Mouse (Mus musculus): ENCODE data around the gene Xpr1. TPM values are rescaled to one million over a fixed set of nuclear protein-coding genes. Genes with fewer than 3 reads are reported as not detected.

Gene Xpr1
- 10 to 100 TPM; 91.4 to 93.4 TPM for total RNA-seq (2021)
- long read RNA-seq, experiment 1, partial matches to known transcripts = 0 of 14 reads
- long read RNA-seq, experiment 1, other reads (novel, unspliced or antisense) = 14 of 14 reads
- long read RNA-seq, experiment 2, partial matches to known transcripts = 0 of 7 reads
- long read RNA-seq, experiment 2, other reads (novel, unspliced or antisense) = 7 of 7 reads

DNA sequence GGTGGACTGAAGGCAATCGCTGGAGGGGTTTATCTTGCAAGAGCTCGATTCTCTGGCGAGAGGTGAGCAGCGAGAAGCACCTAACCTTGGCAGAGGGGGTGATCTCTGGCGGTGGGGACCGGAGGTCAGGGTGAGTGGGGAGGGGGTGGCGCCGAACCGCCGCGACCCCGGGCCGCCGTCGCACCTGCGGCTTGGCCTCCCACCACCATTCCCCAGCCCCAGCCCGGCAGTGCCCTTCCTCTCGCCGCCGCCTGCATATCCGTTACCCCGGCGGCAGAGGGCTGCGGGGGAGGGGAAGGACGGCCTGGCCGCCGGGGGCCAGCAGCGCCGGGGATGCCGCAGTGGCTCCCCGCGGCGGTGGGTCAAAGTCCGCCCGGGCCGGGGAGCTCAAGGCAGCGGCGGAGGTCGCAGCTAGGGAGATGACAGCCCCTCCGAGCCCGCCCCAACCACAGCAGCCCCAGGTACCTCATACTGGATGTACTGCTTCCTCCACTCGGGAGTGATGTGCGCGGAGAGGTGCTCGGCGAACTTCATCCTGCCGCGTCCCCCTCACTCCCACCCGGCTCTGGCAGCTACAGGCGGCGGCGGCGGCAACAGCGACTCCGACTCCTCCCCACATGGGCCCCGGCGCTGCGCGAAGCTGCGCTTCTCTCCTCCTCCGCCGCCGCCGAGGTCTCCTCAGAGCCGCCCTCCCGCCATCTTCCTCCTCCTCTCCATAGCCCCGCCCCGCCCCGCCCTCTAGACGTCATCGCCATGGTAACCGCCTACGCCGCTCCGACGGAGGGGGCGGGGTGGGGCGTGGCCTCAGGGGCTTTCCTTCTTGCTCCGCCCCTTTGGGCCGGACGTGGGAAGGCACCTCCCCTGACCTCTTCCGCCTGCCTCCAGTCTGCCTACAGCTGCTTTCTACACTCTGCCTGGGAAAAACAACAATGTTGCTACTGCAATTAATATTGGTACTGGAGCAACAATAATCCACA lies at the start of gene Xpr1:
Gene Xpr1, minus strand, starts transcription at position 715 of the 977 bp plus-strand sequence.
- intact Hi-C loops (cut with DNase I) = loop anchor here (5.0 to 10.0 kb wide), 2 partner anchors 118 to 125 kb away; no protein-coding TSS in a partner anchor
- peak; percentile 94 to 96 for DNase-seq (ENCODE audit: low spot score in 2 of 2)

GRCm38 (mm10) chr1:155463442-155463841 lies 46.2 kb upstream of the Xpr1 start:
- intact Hi-C loops (cut with DNase I) = no loop called here
- no peak for DNase-seq (ENCODE audit: low spot score in 2 of 2)

GRCm38 (mm10) chr1:155462582-155462981 lies 45.4 kb upstream of the Xpr1 start:
- DNase-seq (ENCODE audit: low spot score in 2 of 2) = no peak
- intact Hi-C loops (cut with DNase I) = no loop called here

- intact Hi-C loops (cut with DNase I) = no loop called here
- no peak for DNase-seq (ENCODE audit: low spot score in 2 of 2)
These were observed 40.3 kb upstream of the Xpr1 start for GRCm38 (mm10) chr1:155457532-155457931.

- no peak for DNase-seq (ENCODE audit: low spot score in 2 of 2)
- intact Hi-C loops (cut with DNase I) = no loop called here
These were observed 36.0 kb upstream of the Xpr1 start for GRCm38 (mm10) chr1:155453180-155453579.

- DNase-seq (ENCODE audit: low spot score in 2 of 2) = peak in 1 of 2 experiments; percentile 38
- intact Hi-C loops (cut with DNase I) = no loop called here
These were observed 31.7 kb upstream of the Xpr1 start for GRCm38 (mm10) chr1:155448932-155449331.

DNA sequence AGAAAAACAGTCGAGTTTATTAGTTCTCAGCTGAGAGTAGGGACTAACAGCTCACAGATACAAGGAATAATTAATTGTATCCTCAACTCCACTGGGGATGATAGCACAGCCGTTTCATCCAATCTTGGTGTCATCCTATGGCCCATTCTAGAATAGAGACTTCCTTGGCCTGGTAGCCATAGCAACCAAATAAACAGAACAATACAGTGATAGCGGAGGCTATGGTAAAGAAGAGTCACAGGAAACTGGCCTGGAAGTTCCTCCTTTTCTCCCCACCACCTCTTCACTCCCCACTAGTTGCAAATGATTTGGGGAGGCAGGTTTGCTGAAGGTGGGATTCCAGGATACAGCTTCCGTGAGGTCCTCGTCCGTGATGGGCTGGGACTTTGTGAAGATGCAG lies 30.1 kb upstream of the Xpr1 start:
- intact Hi-C loops (cut with DNase I) = no loop called here
- no peak for DNase-seq (ENCODE audit: low spot score in 2 of 2)

DNA sequence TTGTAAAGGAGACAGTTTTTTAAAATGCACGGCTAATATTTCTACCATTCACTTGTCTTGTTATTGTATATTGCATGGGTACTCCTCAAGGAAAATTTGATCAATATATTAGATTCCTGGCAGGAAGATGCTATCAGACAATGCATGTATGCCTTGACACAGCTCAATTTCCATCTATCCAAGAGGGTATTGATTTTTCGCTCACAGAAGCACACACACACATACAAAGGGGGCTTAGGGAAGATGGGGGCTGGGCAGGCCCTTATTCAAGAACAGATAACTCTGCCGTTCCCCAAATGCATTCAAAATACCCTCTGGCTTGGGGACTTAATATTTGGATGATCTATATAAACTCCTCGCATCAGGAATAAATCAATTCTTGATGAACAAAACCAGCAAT lies 25.9 kb upstream of the Xpr1 start:
- no peak for DNase-seq (ENCODE audit: low spot score in 2 of 2)
- intact Hi-C loops (cut with DNase I) = no loop called here

GRCm38 (mm10) chr1:155442521-155443001 lies 25.3 kb upstream of the Xpr1 start:
- intact Hi-C loops (cut with DNase I) = no loop called here
- peak; percentile 32 to 58 for DNase-seq (ENCODE audit: low spot score in 2 of 2)

GRCm38 (mm10) chr1:155439551-155439950 lies 22.3 kb upstream of the Xpr1 start:
- intact Hi-C loops (cut with DNase I) = no loop called here
- no peak for DNase-seq (ENCODE audit: low spot score in 2 of 2)

GRCm38 (mm10) chr1:155438525-155438924 lies 21.3 kb upstream of the Xpr1 start:
- DNase-seq (ENCODE audit: low spot score in 2 of 2) = no peak
- intact Hi-C loops (cut with DNase I) = no loop called here

- no peak for DNase-seq (ENCODE audit: low spot score in 2 of 2)
- intact Hi-C loops (cut with DNase I) = no loop called here
These were observed 12.1 kb upstream of the Xpr1 start for GRCm38 (mm10) chr1:155429304-155429703.

DNA sequence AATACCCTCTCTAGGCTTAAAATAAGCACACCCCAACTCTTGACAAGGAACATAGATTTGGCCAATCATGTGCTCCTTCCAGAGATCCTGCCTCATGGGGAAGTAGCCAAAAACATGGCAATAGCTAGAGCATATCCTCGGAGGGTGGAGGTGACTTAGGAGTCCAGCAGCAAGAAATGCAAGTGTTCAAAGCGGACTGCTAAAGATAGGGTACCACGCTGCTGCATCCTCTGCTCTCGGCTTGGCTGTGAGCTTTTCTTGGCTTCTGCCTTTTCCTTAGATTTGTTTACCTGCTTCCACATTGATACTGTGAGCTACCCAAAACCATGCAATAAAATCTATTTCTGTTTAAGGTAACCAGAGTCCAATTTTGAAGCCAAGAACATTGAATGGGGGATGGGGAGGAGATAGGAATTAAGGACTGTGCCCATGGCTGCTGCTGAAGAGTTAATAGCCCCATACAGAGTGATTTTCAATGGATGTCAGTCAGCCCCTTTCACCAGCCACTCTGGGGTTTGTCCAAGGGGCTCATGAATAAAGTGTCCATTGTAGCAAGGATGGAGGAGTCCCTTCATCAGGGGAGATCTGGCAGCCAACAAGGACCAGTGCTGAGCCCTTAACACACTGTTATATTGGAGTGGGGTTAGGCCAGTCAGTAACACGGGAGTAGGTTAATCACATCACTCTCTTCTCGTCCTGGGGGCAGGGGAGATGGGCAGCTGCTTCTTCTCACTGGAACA lies 10.1 kb upstream of the Xpr1 start:
- DNase-seq (ENCODE audit: low spot score in 2 of 2) = no peak
- intact Hi-C loops (cut with DNase I) = no loop called here

- intact Hi-C loops (cut with DNase I) = no loop called here
- DNase-seq (ENCODE audit: low spot score in 2 of 2) = peak; percentile 30 to 33
These were observed 8.6 kb upstream of the Xpr1 start for GRCm38 (mm10) chr1:155425743-155426315.

DNA sequence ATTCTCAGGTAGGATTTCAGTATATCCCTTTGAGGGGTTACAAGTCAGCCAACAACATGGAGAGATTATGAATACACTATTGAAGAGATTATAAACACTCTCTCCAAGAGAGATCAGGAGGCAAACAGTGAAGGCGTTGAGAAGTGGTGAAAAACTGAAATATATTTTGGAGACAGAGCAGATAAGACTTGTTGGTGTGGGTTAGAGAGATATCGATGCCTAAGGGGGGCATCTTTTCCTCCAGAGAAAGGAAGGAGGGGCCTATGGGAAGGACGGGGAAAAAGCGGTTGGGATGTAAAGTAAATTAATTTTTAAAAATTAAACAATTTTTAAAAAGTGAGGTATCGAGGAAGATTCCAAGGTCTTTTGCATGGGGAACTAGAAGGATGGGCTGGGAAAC lies 8.1 kb upstream of the Xpr1 start:
- DNase-seq (ENCODE audit: low spot score in 2 of 2) = no peak
- intact Hi-C loops (cut with DNase I) = no loop called here

DNA sequence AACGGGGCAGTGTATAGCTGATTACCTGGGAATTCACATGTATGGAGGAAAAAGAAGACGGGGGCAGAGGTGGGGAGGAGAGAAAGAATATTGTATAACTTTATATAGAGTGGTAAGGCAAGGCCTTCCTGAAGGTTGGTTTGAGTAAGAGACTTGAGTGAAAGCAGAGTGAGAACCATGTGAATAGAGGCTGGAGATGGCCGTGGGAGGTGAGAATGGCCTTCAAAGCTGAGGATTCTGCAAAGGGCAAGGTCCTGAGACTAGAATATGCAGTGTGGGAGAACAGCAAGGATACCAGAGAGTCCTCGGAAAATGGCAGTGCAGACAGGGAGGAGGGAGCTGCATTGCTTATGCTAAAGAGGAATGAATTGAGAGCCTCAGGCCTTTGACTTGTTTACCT lies 6.6 kb upstream of the Xpr1 start:
- intact Hi-C loops (cut with DNase I) = no loop called here
- DNase-seq (ENCODE audit: low spot score in 2 of 2) = no peak

GRCm38 (mm10) chr1:155422022-155422421 lies 4.8 kb upstream of the Xpr1 start:
- intact Hi-C loops (cut with DNase I) = no loop called here
- no peak for DNase-seq (ENCODE audit: low spot score in 2 of 2)

DNA sequence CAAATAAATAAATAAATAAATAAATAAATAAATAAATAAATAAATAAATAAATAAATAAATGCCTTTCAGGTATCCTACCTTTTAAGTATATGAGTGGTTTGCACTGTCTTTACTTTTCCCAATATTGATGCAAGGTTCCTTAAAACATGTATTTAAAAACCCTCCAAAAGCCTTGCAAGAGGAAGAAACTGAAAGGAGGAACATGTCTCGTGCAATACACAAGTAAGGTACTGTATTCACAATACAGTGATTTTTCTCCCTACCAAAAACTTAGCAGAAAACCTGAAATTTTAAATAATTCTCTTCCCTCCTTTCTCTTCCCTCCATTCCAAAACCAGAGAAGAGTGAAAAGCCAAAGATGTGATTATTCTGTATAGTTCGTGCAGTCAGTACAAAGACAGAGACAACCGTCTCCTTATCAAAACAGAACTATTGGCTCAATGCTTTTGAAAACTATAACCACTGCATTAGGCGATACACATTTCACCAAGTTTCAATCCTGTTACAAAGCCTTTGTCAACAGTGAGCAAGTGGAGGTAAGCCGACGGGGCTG lies 991 bp downstream of the Xpr1 start:
- intact Hi-C loops (cut with DNase I) = loop anchor here (5.0 to 10.0 kb wide), 2 partner anchors 119 to 124 kb away; no protein-coding TSS in a partner anchor
- DNase-seq (ENCODE audit: low spot score in 2 of 2) = no peak

DNA sequence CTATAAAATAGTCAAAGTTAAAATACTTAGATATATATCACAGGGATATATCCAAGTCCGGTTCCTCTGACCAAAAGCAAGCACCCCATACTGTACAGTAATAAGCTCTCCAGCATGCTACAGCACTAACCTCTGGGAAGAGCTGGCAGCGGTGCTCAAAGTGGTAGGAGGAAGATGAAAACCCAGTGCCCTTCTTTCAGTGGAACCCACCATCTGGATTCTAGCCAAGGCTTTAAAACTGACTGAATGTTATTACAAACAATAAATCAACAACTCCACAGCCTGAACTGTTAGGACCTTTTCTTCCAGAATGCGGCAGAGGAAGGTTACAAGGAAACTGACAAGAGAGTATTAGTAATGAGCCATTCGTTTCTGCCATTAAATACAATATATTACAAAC lies 1.8 kb downstream of the Xpr1 start:
- intact Hi-C loops (cut with DNase I) = loop anchor here (5.0 to 10.0 kb wide), 2 partner anchors 119 to 123 kb away; no protein-coding TSS in a partner anchor
- DNase-seq (ENCODE audit: low spot score in 2 of 2) = no peak
